Mouse (Mus musculus) cerebellum, adult 2 months (tissue): Measurements from ENCODE around the gene Rbak.

Experiments used
- CTCF ChIP-seq: fragments of 200-500 bp; IDR thresholded peaks from 2 replicates; pipeline ENCODE4 v1.5.1; 2011; ENCODE audit warnings: low read depth, mild to moderate bottlenecking, control low read depth, low read length, moderate library complexity, borderline replicate concordance; ENCODE audit not compliant: insufficient read depth
- POLR2A ChIP-seq: fragments of 200-500 bp; IDR thresholded peaks from 2 replicates; pipeline ENCODE4 v1.6.1; 2011; ENCODE audit warnings: low read length, control low read depth, borderline replicate concordance; ENCODE audit not compliant: insufficient read depth

- TF ChIP-seq CTCF, result no peak
- no peak for TF ChIP-seq POLR2A
Observed at GRCm38 (mm10) chr5:143137580-143137979, 43.0 kb downstream of the Rbak start.
